Mouse (Mus musculus) embryo, embryonic 11 days (tissue): ENCODE measurements around the gene Tubgcp3.
"Not testable (repeated sequence)": the region's sequence is repeated elsewhere in the genome, so short reads cannot be mapped to it uniquely, and the experiment has no call there.

Experiments used
- DNase-seq: peaks from one replicate; pipeline ENCODE4 v3.0.0-alpha.2; 2015

Gene Tubgcp3

GRCm38 (mm10) chr8:12672056-12672881 is at the start of gene Tubgcp3:
Tubgcp3 (minus strand) TSS chr8:12672248.
- DNase-seq, result peak; percentile 96

- no peak for DNase-seq
Observed at GRCm38 (mm10) chr8:12719091-12719490, 47.0 kb upstream of the Tubgcp3 start.

GRCm38 (mm10) chr8:12715861-12716585 is 44.0 kb upstream of the Tubgcp3 start:
- no peak for DNase-seq

- no peak for DNase-seq
Observed at GRCm38 (mm10) chr8:12711623-12712022, 39.6 kb upstream of the Tubgcp3 start.

- no peak for DNase-seq
Observed at GRCm38 (mm10) chr8:12703597-12703996, 31.5 kb upstream of the Tubgcp3 start.

- no peak for DNase-seq
Observed at GRCm38 (mm10) chr8:12702290-12702689, 30.2 kb upstream of the Tubgcp3 start.

DNA sequence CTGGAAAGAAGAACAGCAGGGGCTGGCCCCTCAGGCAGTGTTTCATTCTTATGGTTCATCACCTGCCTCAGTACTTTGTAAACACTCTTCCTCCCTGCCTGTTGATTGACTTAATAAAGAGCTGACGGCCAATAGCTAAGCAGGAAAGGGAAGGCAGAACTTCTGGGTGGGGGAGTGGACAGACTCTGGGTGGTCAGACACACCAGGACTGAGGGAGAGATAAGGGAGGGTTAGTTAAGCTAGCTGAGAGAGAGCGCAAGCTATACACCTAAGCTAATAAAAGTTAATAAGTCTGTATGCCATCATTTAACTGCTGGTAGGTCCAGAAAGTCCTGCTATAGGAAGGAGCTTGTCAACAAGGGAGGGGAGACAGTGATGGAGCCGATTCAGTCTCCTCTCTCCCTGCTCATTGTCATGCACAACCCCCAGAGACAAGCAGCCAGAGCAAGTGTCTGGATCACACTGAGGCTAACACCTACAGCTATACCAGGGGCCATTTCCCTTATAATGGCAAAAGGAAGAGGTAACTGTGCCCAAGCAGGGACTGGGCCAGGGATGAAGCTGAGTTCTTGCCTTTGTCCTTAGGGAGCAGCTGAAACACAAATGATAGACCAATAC is 26.7 kb upstream of the Tubgcp3 start:
- DNase-seq, result no peak

GRCm38 (mm10) chr8:12688851-12689250 is 16.8 kb upstream of the Tubgcp3 start:
- peak; percentile 5 for DNase-seq

GRCm38 (mm10) chr8:12677529-12677928 is 5.5 kb upstream of the Tubgcp3 start:
- DNase-seq, result peak; percentile 84

GRCm38 (mm10) chr8:12671473-12672055 is 484 bp downstream of the Tubgcp3 start:
- DNase-seq, result no peak

DNA sequence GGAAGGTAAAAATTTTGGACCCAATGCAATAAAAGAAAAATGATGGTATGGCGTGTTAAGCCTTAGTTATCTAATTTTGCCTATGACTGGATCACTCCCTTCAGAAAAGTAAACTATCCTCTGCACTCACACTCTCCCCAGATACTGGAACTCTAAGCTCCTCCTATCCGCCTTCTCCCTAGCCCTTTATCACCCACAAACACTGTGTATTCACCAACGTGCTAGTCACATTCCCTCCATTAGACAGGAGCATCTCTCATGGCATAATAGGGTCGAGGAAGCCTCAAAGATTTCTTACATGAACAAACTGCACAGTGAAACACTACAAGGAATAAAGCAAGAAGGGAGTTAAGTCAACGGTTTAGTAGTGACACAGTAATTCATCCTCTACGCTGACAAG is 1.1 kb downstream of the Tubgcp3 start:
- no peak for DNase-seq

GRCm38 (mm10) chr8:12668832-12669231 is 3.2 kb downstream of the Tubgcp3 start:
- no peak for DNase-seq

DNA sequence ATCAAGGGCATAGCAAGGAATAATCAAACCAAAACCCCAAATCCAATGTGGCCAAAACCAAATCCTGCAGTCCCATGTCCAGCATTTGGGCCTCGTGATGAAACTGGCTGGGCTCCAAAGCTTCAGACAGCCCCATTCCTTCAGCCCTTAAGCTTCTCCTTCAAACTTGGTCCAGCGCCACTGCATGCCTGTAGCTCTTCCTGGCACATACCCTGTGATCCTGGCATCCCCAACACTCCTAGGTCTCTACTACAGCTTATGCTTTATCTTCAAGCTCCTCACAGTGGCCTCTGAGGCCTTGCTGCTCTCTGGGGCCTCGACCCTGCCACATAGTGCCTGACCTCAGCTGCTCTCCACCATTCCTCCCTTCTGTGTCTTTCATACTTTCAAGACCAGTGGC is 5.5 kb downstream of the Tubgcp3 start:
- DNase-seq, result not testable (repeated sequence)

- no peak for DNase-seq
Observed at GRCm38 (mm10) chr8:12663105-12663456, 9.0 kb downstream of the Tubgcp3 start.

- no peak for DNase-seq
Observed at GRCm38 (mm10) chr8:12662375-12663104, 9.5 kb downstream of the Tubgcp3 start.

DNA sequence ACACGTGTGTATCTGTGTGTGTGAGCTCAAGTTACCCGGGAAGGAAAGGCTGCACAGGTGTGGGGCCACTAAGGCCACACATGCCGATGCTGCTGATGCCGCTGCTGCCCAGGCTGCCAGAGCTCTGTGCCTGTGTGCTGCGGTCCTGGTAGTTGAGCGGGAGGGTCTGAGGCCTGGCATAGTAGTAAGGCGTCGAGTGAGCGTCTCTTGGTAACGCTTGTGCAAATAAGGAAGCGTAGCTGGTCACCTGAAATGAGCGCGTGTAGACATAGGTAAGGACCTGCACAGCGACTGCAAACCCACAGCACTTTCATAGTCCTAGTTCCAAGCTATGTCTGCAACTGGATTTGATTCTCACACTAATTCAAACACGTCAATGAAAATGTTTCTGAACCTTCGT is 14.6 kb downstream of the Tubgcp3 start:
- no peak for DNase-seq

DNA sequence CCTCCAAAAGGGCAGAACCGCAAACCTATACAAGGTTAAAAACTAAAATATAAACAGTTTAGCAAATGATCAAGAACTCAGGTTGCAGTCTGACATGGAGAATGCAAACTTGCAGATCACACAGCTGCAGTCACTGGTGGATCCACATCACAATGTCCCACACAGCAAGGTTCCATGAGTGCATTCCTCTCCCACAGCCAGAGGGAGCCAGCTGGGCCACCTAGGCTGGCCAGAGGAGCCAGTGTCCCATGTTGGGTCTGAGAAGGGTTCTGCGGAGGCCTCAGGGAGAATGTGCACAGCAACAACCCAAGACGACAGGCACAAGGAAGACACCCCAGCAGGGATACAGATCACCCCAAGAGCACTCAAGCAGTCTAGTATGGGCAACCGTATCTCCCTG is 20.8 kb downstream of the Tubgcp3 start:
- no peak for DNase-seq

- DNase-seq, result no peak
Observed at GRCm38 (mm10) chr8:12650495-12650894, 21.6 kb downstream of the Tubgcp3 start.

DNA sequence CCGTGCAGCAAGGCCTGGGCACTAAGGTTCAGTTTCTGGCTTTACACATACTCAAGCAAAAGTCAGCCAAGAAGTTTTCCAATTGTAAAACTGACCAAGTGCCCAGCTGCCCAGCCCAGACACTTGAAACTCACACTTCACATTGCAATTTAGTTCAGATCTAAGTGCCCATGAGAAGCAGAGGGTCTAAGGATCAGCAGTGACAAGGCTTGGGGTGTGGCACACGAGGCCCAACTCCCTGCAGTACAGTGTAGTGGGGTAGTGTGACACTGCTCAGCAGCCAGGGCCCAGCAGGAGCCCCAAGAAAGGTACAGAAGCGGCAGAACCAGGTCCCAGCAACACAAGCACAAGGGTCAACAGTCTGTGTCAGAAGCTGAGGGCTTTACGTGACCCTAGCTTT is 23.1 kb downstream of the Tubgcp3 start:
- DNase-seq, result no peak

DNA sequence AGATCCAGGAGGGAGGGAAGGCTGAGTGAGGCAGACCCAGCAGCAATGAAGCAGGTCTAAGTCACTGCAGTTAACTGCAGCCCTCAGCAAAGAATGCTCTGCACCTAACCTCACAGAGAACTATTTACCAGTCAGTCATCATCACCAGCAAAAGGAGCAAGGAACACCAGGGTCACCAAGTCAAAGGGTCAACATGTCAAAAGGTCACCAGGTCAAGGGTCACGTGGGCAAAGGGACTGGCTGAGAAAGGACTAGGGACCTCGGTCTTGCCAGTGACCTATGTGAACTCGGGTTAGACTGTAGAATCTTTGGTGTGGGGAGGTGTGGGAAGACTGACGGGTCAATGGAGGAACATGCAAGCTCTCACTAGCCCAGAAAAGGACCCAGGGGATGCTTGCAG is 25.5 kb downstream of the Tubgcp3 start:
- no peak for DNase-seq

- DNase-seq, result no peak
Observed at GRCm38 (mm10) chr8:12644894-12645293, 27.2 kb downstream of the Tubgcp3 start.

GRCm38 (mm10) chr8:12644341-12644740 is 27.7 kb downstream of the Tubgcp3 start:
- DNase-seq, result no peak

DNA sequence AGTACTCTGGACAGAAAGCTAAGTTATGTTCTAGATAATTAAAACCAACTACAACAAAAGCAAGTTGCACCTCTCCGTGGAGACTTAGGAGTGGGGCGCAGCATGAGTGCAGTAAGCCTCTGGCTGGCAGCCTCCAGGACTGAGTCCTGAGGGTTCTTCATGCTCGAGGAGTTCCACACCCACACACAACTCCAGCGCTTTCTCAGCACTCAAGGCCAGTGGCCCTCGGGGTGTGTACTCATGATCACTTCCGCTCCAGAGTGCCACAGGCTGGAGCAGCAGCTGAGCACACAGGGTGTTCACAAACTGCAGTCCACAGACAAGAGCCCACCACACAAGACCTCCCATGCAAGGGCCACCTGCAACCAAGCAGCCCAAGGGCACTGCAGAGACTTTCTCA is 30.5 kb downstream of the Tubgcp3 start:
- DNase-seq, result no peak
